Mouse (Mus musculus): Measurements from ENCODE around the gene Klhdc7a.

GRCm38 (mm10) chr4:140015916-140016315, 48.1 kb upstream of the Klhdc7a start:
- no peak for TF ChIP-seq CTCF (IDR thresholded peaks at IDR 0.05; ENCODE audit: low read depth)
- no peak for TF ChIP-seq EP300 (IDR thresholded peaks at IDR 0.05; ENCODE audit: low read depth)
